9 mouse cellular contexts compared by ENCODE assay signal in genomic region chr5:67096378-67096771, GRCm38 (mm10). TPM values are rescaled to one million over a fixed set of nuclear protein-coding genes. Genes with fewer than 3 reads are reported as not detected.
DNase-seq lines count a peak whose midpoint lies in the region; ATAC-seq lines count a peak whose summit lies in the region.
"Had no signal": no experiment of that assay in that cellular context is flagged by ENCODE, and none has a peak within 500 bp of the region (broad histone marks: within the 10 kb centered on the region; RNA-seq: fewer than 3 reads in every experiment).

No protein-coding gene starts in this region.

- peaks cover 23% of the 10 kb centered on the region for H3K4me1 ChIP-seq in limb, embryonic 15.5 days

- no peak overlapping the region for H3K9ac ChIP-seq in limb, embryonic 15.5 days

- no peaks in the 10 kb centered on the region for H3K36me3 ChIP-seq in limb, embryonic 15.5 days

- peaks cover 94% of the 10 kb centered on the region for H3K27me3 ChIP-seq in limb, embryonic 15.5 days

- 0% methylated on average over 27 of the region's 28 CpGs for WGBS in limb, embryonic 15.5 days

- no peak for ATAC-seq in limb, embryonic 15.5 days (ENCODE audit: insufficient number of reproducible peaks, low FRiP score, low TSS enrichment, low read depth)

- no peaks in the 10 kb centered on the region for H3K9me3 ChIP-seq in limb, embryonic 15.5 days

- DNase-seq in adrenal gland, adult 2 months = peak; percentile 57
- DNase-seq in adrenal gland, postnatal 4 days (ENCODE audit: low spot score in 2 of 2) = no peak
- peak; percentile 37 for DNase-seq in adrenal gland, postnatal 25 days
- DNase-seq in heart, postnatal 10 days = peak; percentile 29 to 34
- DNase-seq in retina, postnatal 1 day = peak; percentile 43
- no peak for DNase-seq in thymus, postnatal 4 days
- DNase-seq in layer of hippocampus, adult 18-20 months (ENCODE audit: low spot score in 2 of 2) = no peak

- H3K4me3 ChIP-seq in limb, embryonic 15.5 days = peak overlapping the region; percentile 34

- no peak overlapping the region for H3K27ac ChIP-seq in limb, embryonic 15.5 days
- H3K27ac ChIP-seq: macrophage had no signal

- intact Hi-C loops in heart, postnatal 10 days (cut with DNase I) = no loop called here

- H3K4me2 ChIP-seq in limb, embryonic 15.5 days = peak overlapping the region; percentile 50

RNA-seq across cellular contexts. Expression of gene Phox2b, which starts 2.7 kb away (rescaled TPM):
- 10 to 100 TPM; 13.1 to 21.4 TPM for total RNA-seq in adrenal gland, adult 2 months (2021)
- 18.8 and 20.3 TPM in 2 replicates for polyA plus RNA-seq in adrenal gland, adult 2 months (2012; rRNA removed)
- 10 to 100 TPM; 31.3 to 36.3 TPM for total RNA-seq in adrenal gland, postnatal 4 days (2021)
- total RNA-seq in adrenal gland, postnatal 25 days (2021) = 11.1 and 18.8 TPM in 2 replicates
- under 1 TPM in 1 of 2 experiments, not detected in 1; 0.14 TPM for total RNA-seq in heart, postnatal 10 days (2021)
- polyA plus RNA-seq in limb, embryonic 15.5 days (2015; fragmentation: Nextera tagmentation; extraction: Ambion mirVana) = 0.05 TPM in 1 of 2 replicates, not detected in the other
- total RNA-seq in layer of hippocampus, adult 18-20 months (2021) = not detected
- polyA plus RNA-seq: macrophage had no signal

Comparison
In these comparisons a context has a peak if more than half of its experiments do, and no peak if none do; other contexts are left out.
1. DNase-seq: peak in adrenal gland, adult 2 months (single experiment), adrenal gland, postnatal 25 days (single experiment), heart, postnatal 10 days (2 of 2) and retina, postnatal 1 day (single experiment); none in adrenal gland, postnatal 4 days (0 of 2), thymus, postnatal 4 days (single experiment) and layer of hippocampus, adult 18-20 months (0 of 2).
2. RNA of gene Phox2b, which starts 2.7 kb away (total RNA-seq): 31.3 to 36.3 TPM in adrenal gland, postnatal 4 days, 13.1 to 21.4 TPM in adrenal gland, adult 2 months and 11.1 to 18.8 TPM in adrenal gland, postnatal 25 days; 0.14 TPM in heart, postnatal 10 days and not detected in layer of hippocampus, adult 18-20 months; every median in the first group is over 10 times any median in the second.